Mouse (Mus musculus) small intestine, adult 2 months (tissue): ENCODE measurements around the gene Gpr31b.

Experiments
- CTCF ChIP-seq: fragments of 200-500 bp; IDR thresholded peaks from 2 replicates; pipeline ENCODE4 v1.5.1; 2012; ENCODE audit warnings: low read depth, mild to moderate bottlenecking, control low read depth, inconsistent platforms, low read length, moderate library complexity, mixed read lengths; ENCODE audit not compliant: insufficient replicate concordance, insufficient read length; ENCODE audit errors: extremely low read depth
- POLR2A ChIP-seq: fragments of 200-500 bp; IDR thresholded peaks from 2 replicates; pipeline ENCODE4 v1.6.1; 2012; ENCODE audit warnings: low read depth, mild to moderate bottlenecking, control low read depth, inconsistent platforms, low read length, moderate library complexity

DNA sequence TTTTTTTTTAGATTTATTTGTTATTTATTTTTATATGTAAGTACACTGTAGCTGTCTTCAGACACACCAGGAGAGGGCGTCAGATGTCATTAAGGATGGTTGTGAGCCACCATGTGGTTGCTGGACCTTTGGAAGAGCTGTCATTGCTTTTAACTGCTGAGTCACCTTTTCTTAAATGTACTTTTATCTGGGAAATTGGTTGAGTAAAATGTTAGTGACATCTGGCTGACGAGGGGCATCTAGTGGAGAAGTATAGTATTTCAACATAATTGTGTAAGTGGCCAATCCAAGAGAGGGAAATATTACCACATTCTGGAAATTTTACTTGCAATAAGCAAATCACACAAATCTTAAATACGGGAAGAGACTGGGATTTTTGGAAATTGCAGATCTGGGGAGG is 42.2 kb downstream of the Gpr31b start:
- no peak for TF ChIP-seq POLR2A
- no peak for TF ChIP-seq CTCF
